Mouse (Mus musculus) kidney, embryonic 14.5 days (tissue): ENCODE measurements around the gene Vps13a. TPM values are rescaled to one million over a fixed set of nuclear protein-coding genes. Genes with fewer than 3 reads are reported as not detected.
A peak's percentile ranks its signal among the peaks of the same experiment; 100 is the strongest.

Source experiments
- ATAC-seq: fragments of 200-750 bp; cut with Nextera tagmentation; 2 replicates; pipeline ENCODE4 v1.8.0; 2017; ENCODE audit warnings: moderate number of reproducible peaks, mild to moderate bottlenecking, moderate TSS enrichment, moderate library complexity; ENCODE audit not compliant: low FRiP score, low TSS enrichment
- H3K27ac ChIP-seq: fragments of 300-500 bp; sonication (generic); 2 replicates; pipeline ENCODE4 v1.5.1; 2014; ENCODE audit warnings: low read depth, mild to moderate bottlenecking, low read length, moderate library complexity, mixed read lengths
- H3K27me3 ChIP-seq: fragments of 300-500 bp; sonication (generic); 2 replicates; pipeline ENCODE4 v1.6.1; 2014; ENCODE audit warnings: mild to moderate bottlenecking, low read length; ENCODE audit not compliant: control insufficient read depth, insufficient read depth
- H3K36me3 ChIP-seq: fragments of 300-500 bp; sonication (generic); 2 replicates; pipeline ENCODE4 v1.6.1; 2014; ENCODE audit warnings: low read length, mixed read lengths; ENCODE audit not compliant: control insufficient read depth, insufficient read depth
- H3K4me1 ChIP-seq: fragments of 300-500 bp; sonication (generic); 2 replicates; pipeline ENCODE4 v1.6.1; 2014; ENCODE audit warnings: low read length, mixed read lengths; ENCODE audit not compliant: control insufficient read depth, insufficient read depth
- H3K4me2 ChIP-seq: fragments of 300-500 bp; sonication (generic); replicated peaks from 2 replicates; pipeline ENCODE4 v1.6.1; 2014; ENCODE audit warnings: low read depth, mild to moderate bottlenecking, low read length
- H3K4me3 ChIP-seq: fragments of 300-500 bp; sonication (generic); 2 replicates; pipeline ENCODE4 v1.5.1; 2014; ENCODE audit warnings: mild to moderate bottlenecking, low read length
- H3K9ac ChIP-seq: fragments of 300-500 bp; sonication (generic); 2 replicates; pipeline ENCODE4 v1.6.1; 2014; ENCODE audit warnings: low read depth, mild to moderate bottlenecking, low read length, moderate library complexity
- H3K9me3 ChIP-seq: fragments of 300-500 bp; sonication (generic); 2 replicates; pipeline ENCODE4 v1.6.1; 2016; ENCODE audit warnings: low read length; ENCODE audit not compliant: control insufficient read depth
- WGBS: fragments of 180-500 bp; shearing (Covaris S2); extraction: QIAGEN DNeasy Blood & Tissue Kit; methylation state at CpG from one replicate; pipeline ENCODE4 v1.1.7; 2014; 5-methylcytosine and 5-hydroxymethylcytosine counted together
- polyA plus RNA-seq: library from polyadenylated mRNA; unstranded; fragments of >200 nt; fragmentation: Nextera tagmentation; extraction: Ambion mirVana; gene quantifications from 2 replicates; pipeline ENCODE4 v1.2.1, GENCODE M21; 2014

Gene Vps13a
- polyA plus RNA-seq, 1 experiment from 2014 or later = 13.3 TPM

GRCm38 (mm10) chr19:16607634-16608033 is 173.1 kb downstream of the Vps13a start:
- WGBS = 77% methylated on average over 6 of the region's 6 CpGs
- Histone ChIP-seq H3K27me3 (no peaks in the 10 kb centered on the region), H3K9ac (no peak overlapping the region), H3K27ac (no peak overlapping the region), H3K4me1 (no peaks in the 10 kb centered on the region), H3K36me3 (no peaks in the 10 kb centered on the region), H3K9me3 (no peaks in the 10 kb centered on the region), H3K4me2 (no peak overlapping the region), H3K4me3 (no peak overlapping the region)
- no peak for ATAC-seq

GRCm38 (mm10) chr19:16602026-16602425 is 178.7 kb downstream of the Vps13a start:
- no peaks in the 10 kb centered on the region for H3K27me3 ChIP-seq

GRCm38 (mm10) chr19:16599298-16599970 is 181.3 kb downstream of the Vps13a start:
- Histone ChIP-seq H3K9ac (no peak overlapping the region), H3K4me3 (no peak overlapping the region), H3K27ac (no peak overlapping the region), H3K36me3 (no peaks in the 10 kb centered on the region), H3K27me3 (no peaks in the 10 kb centered on the region), H3K9me3 (no peaks in the 10 kb centered on the region), H3K4me2 (0 out of 2 replicates have a peak overlapping the region, but pooled peaks have one; percentile 19), H3K4me1 (peaks cover 7% of the 10 kb centered on the region; the same call in 1 of the 2 replicates)
- 9% methylated on average over 9 of the region's 9 CpGs for WGBS
- peak; percentile 69 for ATAC-seq

More at GRCm38 (mm10) chr19:16602026-16602425, 178.7 kb downstream of the Vps13a start:
- Histone ChIP-seq H3K27ac (no peak overlapping the region), H3K4me2 (no peak overlapping the region), H3K9ac (no peak overlapping the region), H3K36me3 (no peaks in the 10 kb centered on the region), H3K9me3 (no peaks in the 10 kb centered on the region), H3K4me3 (no peak overlapping the region), H3K4me1 (peaks cover 7% of the 10 kb centered on the region; the same call in 1 of the 2 replicates)
- no peak for ATAC-seq
- 77% methylated on average over 8 of the region's 8 CpGs for WGBS

GRCm38 (mm10) chr19:16598653-16599297 is 182.0 kb downstream of the Vps13a start:
- H3K36me3 ChIP-seq = no peaks in the 10 kb centered on the region
- peak overlapping the region; percentile 19; the same call in 1 of the 2 replicates for H3K4me2 ChIP-seq
- peak; percentile 90 for ATAC-seq
- H3K4me1 ChIP-seq = peaks cover 7% of the 10 kb centered on the region; the same call in 1 of the 2 replicates
- no peak overlapping the region for H3K27ac ChIP-seq
- no peak overlapping the region for H3K4me3 ChIP-seq
- H3K9me3 ChIP-seq = no peaks in the 10 kb centered on the region
- H3K27me3 ChIP-seq = no peaks in the 10 kb centered on the region
- H3K9ac ChIP-seq = no peak overlapping the region
- 12% methylated on average over 11 of the region's 11 CpGs for WGBS

- no peak overlapping the region for H3K27ac ChIP-seq
- no peaks in the 10 kb centered on the region for H3K9me3 ChIP-seq
- no peak overlapping the region for H3K4me2 ChIP-seq
- H3K36me3 ChIP-seq = no peaks in the 10 kb centered on the region
- ATAC-seq = no peak
- H3K27me3 ChIP-seq = no peaks in the 10 kb centered on the region
- 77% methylated on average over 6 of the region's 6 CpGs for WGBS
- H3K4me3 ChIP-seq = no peak overlapping the region
- H3K9ac ChIP-seq = no peak overlapping the region
- peaks cover 7% of the 10 kb centered on the region; the same call in 1 of the 2 replicates for H3K4me1 ChIP-seq
Observed at GRCm38 (mm10) chr19:16597216-16597615, 183.5 kb downstream of the Vps13a start.

- Histone ChIP-seq H3K9me3 (no peaks in the 10 kb centered on the region), H3K27me3 (no peaks in the 10 kb centered on the region), H3K9ac (no peak overlapping the region), H3K4me3 (no peak overlapping the region), H3K27ac (no peak overlapping the region), H3K4me1 (peaks cover 5% of the 10 kb centered on the region; the same call in 1 of the 2 replicates), H3K4me2 (no peak overlapping the region), H3K36me3 (no peaks in the 10 kb centered on the region)
- no peak for ATAC-seq
Observed at GRCm38 (mm10) chr19:16593975-16594317, 186.8 kb downstream of the Vps13a start.

GRCm38 (mm10) chr19:16593256-16593974 is 187.3 kb downstream of the Vps13a start:
- no peaks in the 10 kb centered on the region for H3K27me3 ChIP-seq
- ATAC-seq = no peak
- no peak overlapping the region for H3K4me3 ChIP-seq
- H3K36me3 ChIP-seq = no peaks in the 10 kb centered on the region
- 86% methylated on average over 7 of the region's 7 CpGs for WGBS
- no peaks in the 10 kb centered on the region for H3K9me3 ChIP-seq
- H3K4me2 ChIP-seq = no peak overlapping the region
- peaks cover under 1% of the 10 kb centered on the region; the same call in 1 of the 2 replicates for H3K4me1 ChIP-seq
- H3K9ac ChIP-seq = no peak overlapping the region
- H3K27ac ChIP-seq = no peak overlapping the region

- no peak overlapping the region for H3K27ac ChIP-seq
- H3K36me3 ChIP-seq = no peaks in the 10 kb centered on the region
- no peak overlapping the region for H3K9ac ChIP-seq
- H3K4me3 ChIP-seq = no peak overlapping the region
- 10% methylated on average over 3 of the region's 3 CpGs for WGBS
- no peaks in the 10 kb centered on the region for H3K9me3 ChIP-seq
- H3K4me1 ChIP-seq = no peaks in the 10 kb centered on the region
- no peaks in the 10 kb centered on the region for H3K27me3 ChIP-seq
- ATAC-seq = no peak
- H3K4me2 ChIP-seq = no peak overlapping the region
Observed at GRCm38 (mm10) chr19:16585379-16585778, 195.4 kb downstream of the Vps13a start.

- no peaks in the 10 kb centered on the region for H3K9me3 ChIP-seq
- H3K9ac ChIP-seq = no peak overlapping the region
- no peaks in the 10 kb centered on the region for H3K27me3 ChIP-seq
- no peaks in the 10 kb centered on the region for H3K4me1 ChIP-seq
- ATAC-seq = no peak
- no peak overlapping the region for H3K27ac ChIP-seq
- H3K4me3 ChIP-seq = no peak overlapping the region
- no peak overlapping the region for H3K4me2 ChIP-seq
- WGBS = 90% methylated on average over 7 of the region's 7 CpGs
- H3K36me3 ChIP-seq = no peaks in the 10 kb centered on the region
Observed at GRCm38 (mm10) chr19:16584546-16584945, 196.2 kb downstream of the Vps13a start.
